Mouse (Mus musculus): Measurements from ENCODE around the gene Acap3.
A peak's percentile ranks its signal among the peaks of the same experiment; 100 is the strongest.

Gene Acap3

DNA sequence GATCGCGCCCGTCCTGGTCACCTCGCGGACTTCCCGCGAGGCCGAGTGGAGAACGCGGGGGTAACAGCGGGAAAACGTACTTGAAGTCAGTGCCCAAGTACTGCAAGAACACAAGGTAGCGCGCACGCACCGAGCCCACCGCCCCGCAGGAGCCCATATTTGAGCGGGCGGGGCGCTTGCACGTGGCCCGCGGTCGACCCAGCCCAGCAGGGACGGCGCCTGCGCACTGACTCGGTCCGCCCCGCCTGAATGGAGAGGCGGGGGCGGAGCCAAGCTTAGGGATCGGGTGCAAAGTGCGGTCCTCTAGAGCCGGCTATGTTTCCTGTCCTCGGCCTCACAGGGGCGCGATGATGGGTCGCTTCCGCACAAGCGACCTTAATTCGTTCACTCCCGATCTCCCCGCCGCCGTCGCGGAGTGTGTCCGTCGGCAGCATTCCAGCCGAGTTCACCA lies at the start of gene Acap3, which contains the start of gene Pusl1:
Gene Acap3, plus strand, starts transcription at position 272 of the 451 bp plus-strand sequence.
Gene Pusl1, minus strand, starts transcription at position 231 of the 451 bp plus-strand sequence.
- peak; percentile 89 to 94 for DNase-seq (ENCODE audit: low spot score in 2 of 2)

GRCm38 (mm10) chr4:155843231-155843630 lies 48.4 kb upstream of the Acap3 start:
- no peak for DNase-seq (ENCODE audit: low spot score in 2 of 2)

GRCm38 (mm10) chr4:155846871-155847578 lies 44.6 kb upstream of the Acap3 start, which contains the start of gene Dvl1:
Gene Dvl1, plus strand, starts transcription at chr4:155847402.
- peak; percentile 84 to 93 for DNase-seq (ENCODE audit: low spot score in 2 of 2)

DNA sequence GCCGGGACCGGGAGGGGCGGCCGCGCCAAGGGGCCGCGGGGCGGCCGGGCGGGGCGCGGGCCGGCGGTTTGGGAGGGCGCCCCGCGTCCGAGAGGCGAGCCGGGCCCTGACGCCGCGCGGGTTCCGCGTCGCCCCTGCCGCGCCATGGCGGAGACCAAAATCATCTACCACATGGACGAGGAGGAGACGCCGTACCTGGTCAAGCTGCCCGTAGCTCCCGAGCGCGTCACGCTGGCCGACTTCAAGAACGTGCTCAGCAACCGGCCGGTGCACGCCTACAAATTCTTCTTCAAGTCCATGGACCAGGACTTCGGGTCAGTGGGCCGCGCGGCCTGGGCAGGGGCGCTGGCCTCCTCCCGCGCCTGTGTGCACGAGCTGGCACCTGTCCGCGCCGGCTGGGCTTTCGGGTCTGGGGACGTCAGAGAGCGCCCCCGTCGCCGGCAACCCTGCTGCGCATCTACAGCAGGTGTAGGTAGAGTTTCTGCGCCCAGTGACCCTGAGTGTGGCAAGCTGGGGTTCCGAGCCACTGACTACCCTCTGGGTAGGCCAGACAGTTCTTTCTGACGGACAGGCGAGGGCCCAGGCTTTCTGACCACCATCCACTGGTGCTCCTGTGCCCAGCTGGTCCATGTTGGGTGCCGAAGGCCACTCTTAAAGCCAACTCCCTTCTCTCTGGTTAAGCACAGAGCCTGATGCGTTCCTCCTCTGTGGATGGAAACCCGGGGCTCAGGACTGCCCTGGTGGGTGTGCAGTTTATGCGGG lies 43.9 kb upstream of the Acap3 start:
- no peak for DNase-seq (ENCODE audit: low spot score in 2 of 2)

GRCm38 (mm10) chr4:155848434-155849095 lies 43.1 kb upstream of the Acap3 start:
- no peak for DNase-seq (ENCODE audit: low spot score in 2 of 2)

DNA sequence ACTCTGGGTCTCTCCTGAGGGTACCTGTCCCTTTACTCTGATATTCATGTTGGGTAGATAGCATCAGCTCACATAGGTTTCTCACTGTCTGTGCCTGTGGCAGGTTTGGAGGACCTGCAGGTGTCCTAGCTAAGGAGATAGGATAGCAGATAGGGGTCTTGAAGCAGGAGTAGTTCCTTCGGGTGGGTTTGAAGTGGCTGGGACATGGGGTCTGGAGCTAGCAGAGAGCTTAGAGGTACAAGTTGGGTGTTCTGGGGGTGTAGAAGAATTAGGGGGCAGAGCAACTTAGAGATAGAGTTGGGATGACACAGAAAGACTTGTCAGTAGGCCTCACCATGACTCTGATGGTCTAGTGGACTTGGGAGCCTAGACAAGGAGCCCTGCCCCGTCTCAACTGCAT lies 42.2 kb upstream of the Acap3 start:
- no peak for DNase-seq (ENCODE audit: low spot score in 2 of 2)

GRCm38 (mm10) chr4:155849792-155850451 lies 41.7 kb upstream of the Acap3 start:
- no peak for DNase-seq (ENCODE audit: low spot score in 2 of 2)

DNA sequence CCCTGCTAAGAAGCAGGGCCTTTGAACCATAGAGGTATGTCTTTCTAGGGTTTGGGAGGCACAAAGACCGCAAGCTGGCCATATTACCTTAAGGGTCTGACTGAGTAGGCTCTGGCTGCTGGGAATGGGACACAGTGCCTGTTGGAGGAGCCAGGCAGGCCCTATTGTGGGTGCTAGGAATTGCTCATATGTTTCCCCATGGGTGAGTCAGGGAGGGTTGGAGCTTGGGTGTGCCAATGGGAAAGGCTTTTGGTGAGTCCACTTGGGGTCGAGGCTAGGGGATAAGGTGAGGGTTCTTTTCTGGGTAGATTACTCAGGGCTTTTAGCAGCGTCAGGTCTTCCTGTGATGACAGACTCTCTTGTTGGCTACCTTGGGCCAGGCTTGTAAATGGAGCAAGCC lies 40.3 kb upstream of the Acap3 start:
- DNase-seq (ENCODE audit: low spot score in 2 of 2) = no peak

DNA sequence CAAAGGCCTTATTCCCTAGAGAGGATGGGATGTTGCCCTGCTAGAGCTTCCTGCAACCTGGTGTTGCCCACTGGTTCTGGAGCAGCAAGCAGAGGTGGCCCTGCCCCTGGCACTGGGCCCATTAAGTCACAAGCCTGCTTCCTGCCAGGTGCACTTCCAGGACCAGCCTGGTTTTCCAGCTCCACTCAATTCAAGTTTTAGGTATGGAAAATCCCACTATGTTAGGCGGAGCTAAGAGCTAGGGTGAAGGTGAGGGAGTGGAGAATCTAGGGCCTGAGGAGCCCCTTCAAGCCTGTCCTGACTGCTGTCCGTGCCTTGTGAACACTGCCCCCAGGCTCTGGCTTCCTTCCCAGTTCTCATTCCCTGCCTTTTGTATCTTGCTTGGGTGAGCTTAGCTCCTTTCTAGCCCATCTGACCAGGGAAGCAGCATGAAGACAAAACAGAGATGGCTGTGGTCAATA lies 39.6 kb upstream of the Acap3 start:
- no peak for DNase-seq (ENCODE audit: low spot score in 2 of 2)

DNA sequence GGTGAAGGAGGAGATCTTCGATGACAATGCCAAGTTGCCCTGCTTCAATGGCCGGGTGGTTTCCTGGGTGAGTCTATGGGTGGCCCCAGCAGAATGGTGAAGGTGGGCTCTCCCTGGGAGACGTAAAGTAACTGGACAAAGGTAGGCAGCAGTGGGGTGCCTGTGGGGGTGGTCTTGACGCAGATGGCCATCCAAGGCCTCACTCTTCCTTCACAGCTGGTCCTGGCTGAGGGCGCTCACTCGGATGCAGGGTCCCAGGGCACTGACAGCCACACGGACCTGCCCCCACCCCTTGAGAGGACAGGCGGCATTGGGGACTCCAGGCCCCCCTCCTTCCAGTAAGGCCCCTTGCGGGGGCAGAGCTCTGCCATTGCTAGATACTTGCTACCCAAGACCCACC lies 38.2 kb upstream of the Acap3 start:
- no peak for DNase-seq (ENCODE audit: low spot score in 2 of 2)

- DNase-seq (ENCODE audit: low spot score in 2 of 2) = no peak
Measured at GRCm38 (mm10) chr4:155854991-155855390, 36.6 kb upstream of the Acap3 start.

- no peak for DNase-seq (ENCODE audit: low spot score in 2 of 2)
Measured at GRCm38 (mm10) chr4:155856071-155856470, 35.6 kb upstream of the Acap3 start.

- no peak for DNase-seq (ENCODE audit: low spot score in 2 of 2)
Measured at GRCm38 (mm10) chr4:155856881-155857280, 34.7 kb upstream of the Acap3 start.

DNA sequence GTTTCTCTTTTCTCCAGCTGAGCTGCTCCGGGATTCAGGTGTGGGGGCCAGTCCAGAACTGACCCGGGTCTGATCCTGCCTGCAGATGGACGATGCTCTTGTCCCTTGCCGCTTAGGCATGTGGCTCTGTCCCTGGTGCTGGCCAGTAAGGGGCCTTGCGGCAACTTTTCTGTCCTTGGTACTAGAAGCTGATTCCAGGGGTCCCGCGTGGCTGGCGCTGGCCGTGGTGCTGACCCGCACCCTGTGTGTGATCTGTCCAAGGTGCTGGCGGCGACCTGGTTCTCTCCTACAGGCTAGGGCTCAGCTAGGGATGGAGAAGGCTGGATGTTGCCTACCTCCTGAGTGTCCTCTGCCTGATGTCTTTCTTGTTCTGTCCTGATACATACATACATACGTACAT lies 32.3 kb upstream of the Acap3 start:
- no peak for DNase-seq (ENCODE audit: low spot score in 2 of 2)

DNA sequence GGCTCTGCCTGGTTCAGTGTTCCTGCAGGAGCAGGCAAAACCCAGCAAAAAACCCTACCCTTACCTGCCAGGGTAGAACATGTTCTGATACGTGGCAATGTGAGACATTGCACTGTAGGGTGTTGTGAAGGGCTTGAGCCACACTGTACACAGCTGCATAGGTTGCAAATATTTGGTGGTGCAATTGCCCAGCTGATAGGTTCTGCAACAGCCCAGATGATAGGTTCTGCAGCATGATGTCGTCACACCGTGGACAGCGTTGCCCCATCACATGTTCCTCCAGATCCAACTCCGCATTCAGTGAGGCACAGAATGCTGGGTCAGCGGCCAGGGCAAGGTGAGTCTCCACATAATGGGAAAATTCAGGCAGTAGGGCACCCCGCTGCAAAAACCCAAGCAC lies 29.8 kb upstream of the Acap3 start:
- no peak for DNase-seq (ENCODE audit: low spot score in 2 of 2)

- DNase-seq (ENCODE audit: low spot score in 2 of 2) = no peak
Measured at GRCm38 (mm10) chr4:155863001-155863400, 28.6 kb upstream of the Acap3 start, which contains the start of gene Tas1r3. Gene Tas1r3, minus strand, starts transcription at chr4:155863362.

GRCm38 (mm10) chr4:155868614-155869298 lies 22.9 kb upstream of the Acap3 start:
- no peak for DNase-seq (ENCODE audit: low spot score in 2 of 2)

- peak; percentile 89 to 93 for DNase-seq (ENCODE audit: low spot score in 2 of 2)
Measured at GRCm38 (mm10) chr4:155869317-155870033, 22.1 kb upstream of the Acap3 start, which contains the start of the genes Cptp and Ints11. Gene Cptp, minus strand, starts transcription at chr4:155869440. Gene Ints11, plus strand, starts transcription at chr4:155869546.

GRCm38 (mm10) chr4:155871404-155871803 lies 20.2 kb upstream of the Acap3 start:
- DNase-seq (ENCODE audit: low spot score in 2 of 2) = no peak

DNA sequence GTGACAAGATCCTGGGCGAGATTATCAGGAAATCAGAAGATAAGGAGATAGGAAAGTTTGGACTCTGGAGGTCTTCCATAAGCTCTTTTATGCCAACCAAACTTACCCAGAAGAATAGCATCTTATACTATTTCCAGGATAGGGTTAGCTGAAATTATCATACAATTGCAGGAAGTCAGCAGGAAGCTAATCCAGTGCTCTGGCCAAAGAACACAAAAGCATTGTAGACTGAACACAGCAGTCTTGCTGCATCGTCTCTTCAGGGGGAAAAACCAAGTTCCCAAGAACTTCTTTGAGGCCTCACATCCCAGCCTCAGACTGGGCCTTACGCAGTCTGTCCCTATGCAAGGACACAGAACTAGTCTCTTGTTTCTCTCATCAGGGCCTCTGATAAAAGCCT lies 8.0 kb upstream of the Acap3 start:
- DNase-seq (ENCODE audit: low spot score in 2 of 2) = no peak
